Comparison of ENCODE assay signal across 16 mouse cellular contexts in genomic region chr2:131410906-131411520, GRCm38 (mm10).
"Had no signal": no experiment of that assay in that cellular context is flagged by ENCODE, and none has a peak within 500 bp of the region (broad histone marks: within the 10 kb centered on the region; RNA-seq: fewer than 3 reads in every experiment).

No protein-coding gene starts in this region.

- DNase-seq: liver, embryonic 13.5 days; lung, adult 18-20 months; lung, embryonic 14.5 days; lung, postnatal 14 days; lung, postnatal 36 days; midbrain, embryonic 14.5 days; right cerebral cortex, postnatal 14 days; thymus, adult 2 months; thymus, postnatal 25 days; thymus, postnatal 4 days had no signal

- H3K27me3 ChIP-seq: liver, embryonic 13.5 days; liver, embryonic 15.5 days; midbrain, embryonic 12.5 days; neural tube, embryonic 12.5 days; stomach, embryonic 15.5 days had no signal

- H3K4me2 ChIP-seq: liver, embryonic 13.5 days; liver, embryonic 15.5 days; lung, embryonic 14.5 days; midbrain, embryonic 12.5 days; neural tube, embryonic 12.5 days; stomach, embryonic 15.5 days had no signal

- H3K4me1 ChIP-seq: liver, embryonic 15.5 days; midbrain, embryonic 12.5 days; neural tube, embryonic 12.5 days; stomach, embryonic 15.5 days had no signal

- H3K36me3 ChIP-seq: liver, embryonic 13.5 days; liver, embryonic 15.5 days; midbrain, embryonic 12.5 days; neural tube, embryonic 12.5 days; stomach, embryonic 15.5 days had no signal

- H3K27ac ChIP-seq: liver, embryonic 13.5 days; liver, embryonic 15.5 days; macrophage; midbrain, embryonic 12.5 days; neural tube, embryonic 12.5 days; stomach, embryonic 15.5 days; stomach, postnatal 0 days had no signal

- H3K9ac ChIP-seq: liver, embryonic 13.5 days; liver, embryonic 15.5 days; lung, embryonic 14.5 days; midbrain, embryonic 12.5 days; neural tube, embryonic 12.5 days; stomach, embryonic 15.5 days had no signal

- H3K9me3 ChIP-seq: liver, embryonic 13.5 days; liver, embryonic 15.5 days; midbrain, embryonic 12.5 days; neural tube, embryonic 12.5 days; stomach, embryonic 15.5 days had no signal

- H3K4me3 ChIP-seq: liver, embryonic 13.5 days; liver, embryonic 15.5 days; midbrain, embryonic 12.5 days; neural tube, embryonic 12.5 days; stomach, embryonic 15.5 days had no signal
